Mouse (Mus musculus) telencephalon, adult 2 months (tissue): ENCODE data around the gene Hivep3.
A peak's percentile ranks its signal among the peaks of the same experiment; 100 is the strongest.

Experiments used
- DNase-seq: peaks from one replicate; pipeline ENCODE4 v3.0.0-alpha.2; 2011; ENCODE audit warnings: low read depth, low spot score

The Hivep3 gene

DNA sequence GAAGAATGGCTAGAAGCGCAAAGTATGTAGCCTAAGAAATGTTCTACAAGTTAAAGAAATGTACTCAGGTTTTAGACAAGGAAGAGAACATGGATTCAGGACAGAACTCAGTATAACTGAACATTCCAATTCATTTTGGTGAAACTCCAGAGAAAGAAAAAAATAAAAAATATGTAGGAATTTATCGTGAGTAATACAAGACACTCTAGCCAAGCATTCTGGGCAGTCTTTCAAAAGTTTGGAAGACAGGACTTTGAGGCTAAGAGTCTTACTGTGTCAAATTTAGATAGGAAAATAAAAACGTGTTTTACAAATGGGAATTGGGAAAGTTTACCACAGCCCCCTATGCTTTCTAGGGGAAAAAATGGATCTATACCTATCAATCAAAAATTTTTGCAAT lies 350.1 kb downstream of the Hivep3 start:
- no peak for DNase-seq

DNA sequence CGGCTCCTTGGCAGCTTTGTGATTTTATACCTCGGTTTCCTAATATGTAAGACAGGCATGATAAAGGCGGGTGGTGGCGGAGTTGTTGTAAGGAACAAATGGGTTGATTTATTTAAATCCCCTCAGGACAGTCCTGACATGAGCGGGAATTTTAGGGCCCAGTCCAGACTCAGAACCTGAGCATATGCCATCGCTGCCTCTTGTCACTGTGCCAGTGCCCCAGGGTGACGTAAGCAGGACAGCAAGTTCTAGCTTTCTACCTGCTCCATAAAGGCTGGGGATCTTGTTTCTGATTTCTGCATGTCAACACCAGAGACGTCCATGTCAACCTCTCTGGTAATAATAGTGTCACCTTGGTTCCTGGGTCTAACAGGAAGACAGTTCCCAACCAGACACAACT lies 356.0 kb downstream of the Hivep3 start:
- DNase-seq: no peak

DNA sequence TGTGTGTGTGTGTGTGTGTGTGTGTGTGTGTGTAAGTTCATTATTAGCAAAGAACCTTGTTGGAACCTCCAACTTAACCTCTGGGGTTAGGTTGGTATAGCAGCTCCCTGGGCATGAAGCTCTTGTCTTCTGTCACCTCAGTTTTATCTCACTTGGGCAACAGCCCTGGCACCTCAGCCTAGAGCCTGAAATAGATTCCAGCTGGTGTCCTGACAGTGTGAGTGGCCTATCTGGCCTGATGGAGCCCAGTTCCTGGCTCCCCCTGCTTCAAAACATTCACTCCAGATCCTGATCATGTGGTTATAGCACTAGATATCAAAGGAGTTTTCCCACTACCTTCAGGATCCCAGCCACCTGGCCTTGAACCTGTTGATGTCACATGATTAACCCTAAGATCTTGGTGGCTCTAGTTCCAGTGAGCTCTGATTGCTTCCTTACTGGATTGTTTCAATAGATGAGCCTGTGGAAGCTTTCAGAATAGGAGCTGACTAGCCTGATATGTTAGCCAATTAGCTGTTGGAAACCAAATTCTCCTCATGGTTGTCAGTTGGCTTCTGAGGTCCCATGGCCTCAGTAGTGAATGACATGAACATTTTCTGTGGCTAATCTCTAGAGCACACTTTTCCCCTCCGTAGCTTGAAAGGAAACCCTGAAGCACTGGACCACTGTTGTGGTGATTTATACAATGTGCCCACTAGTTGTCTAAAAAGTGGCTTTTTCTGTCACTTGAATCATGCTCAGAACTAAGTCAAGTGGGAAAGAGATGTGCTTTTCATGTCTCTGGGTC lies 358.6 kb downstream of the Hivep3 start:
- no peak for DNase-seq

DNA sequence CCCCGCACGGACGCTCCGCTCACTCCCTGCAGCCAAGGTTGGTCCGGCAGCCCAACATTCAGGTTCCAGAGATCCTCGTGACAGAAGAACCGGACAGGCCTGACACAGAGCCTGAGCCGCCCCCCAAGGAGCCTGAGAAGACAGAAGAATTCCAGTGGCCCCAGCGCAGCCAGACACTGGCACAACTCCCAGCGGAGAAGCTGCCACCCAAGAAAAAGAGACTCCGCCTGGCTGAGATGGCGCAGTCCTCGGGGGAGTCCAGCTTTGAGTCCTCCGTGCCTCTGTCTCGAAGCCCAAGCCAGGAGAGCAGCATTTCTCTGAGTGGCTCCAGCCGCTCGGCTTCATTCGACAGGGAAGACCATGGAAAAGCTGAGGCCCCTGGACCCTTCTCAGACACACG lies 363.4 kb downstream of the Hivep3 start:
- DNase-seq: no peak

DNA sequence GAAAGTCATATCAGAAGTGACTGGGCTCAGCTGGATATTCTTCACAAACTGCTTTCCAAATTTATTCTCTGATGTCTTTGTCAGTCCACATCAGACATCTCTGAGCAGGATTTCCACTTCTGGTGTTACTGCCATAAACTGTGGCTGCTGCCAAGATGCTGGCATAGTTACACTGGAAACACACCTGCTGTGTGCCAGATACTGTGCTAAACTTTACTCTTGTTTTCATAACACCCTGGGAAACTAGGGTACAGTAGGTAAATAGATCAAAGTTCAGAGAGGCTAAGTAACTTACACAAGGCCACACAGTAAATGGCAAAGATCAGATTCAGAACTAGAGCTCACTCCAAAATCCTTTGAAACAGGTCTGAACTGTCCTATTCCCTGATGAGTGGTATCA lies 367.6 kb downstream of the Hivep3 start:
- no peak for DNase-seq

DNA sequence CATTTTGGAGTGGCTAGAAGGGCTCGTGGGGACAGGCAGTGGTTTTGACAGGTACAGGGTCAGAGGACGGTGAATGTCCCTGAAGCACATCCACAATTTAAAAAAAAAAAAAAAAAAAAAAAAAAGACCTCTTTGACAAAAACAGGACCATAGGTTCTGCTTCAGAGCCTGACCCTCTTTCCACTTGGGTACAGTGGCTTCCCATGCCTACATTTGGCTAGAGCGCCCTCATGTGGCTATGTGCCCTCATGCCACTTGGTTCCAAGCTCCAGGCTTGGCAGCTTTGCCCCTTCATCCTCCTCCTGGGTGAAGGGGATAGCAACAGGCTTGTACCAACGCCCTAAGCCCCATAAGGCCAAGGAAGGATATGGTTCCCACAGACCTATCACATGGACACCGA lies 371.0 kb downstream of the Hivep3 start:
- DNase-seq: no peak

DNA sequence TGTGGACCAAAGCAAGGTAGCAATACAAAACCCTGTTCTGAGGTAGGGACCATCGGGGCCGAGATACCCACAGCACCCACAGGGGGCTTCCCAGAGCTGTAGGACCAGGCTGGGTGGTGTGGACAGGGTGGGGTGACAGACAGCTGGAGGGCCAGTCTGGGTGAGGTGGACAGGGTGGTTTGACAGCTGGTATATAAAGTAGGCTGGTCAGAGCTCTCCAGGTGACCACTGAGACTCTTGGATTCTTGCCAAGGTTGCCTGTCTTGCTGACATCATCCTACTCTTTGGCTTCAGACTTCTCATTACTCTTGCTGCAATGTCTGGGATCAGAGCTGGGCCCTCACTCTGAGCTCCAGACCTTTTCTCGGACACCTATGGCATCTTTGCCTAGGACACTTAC lies 372.8 kb downstream of the Hivep3 start:
- DNase-seq: no peak

DNA sequence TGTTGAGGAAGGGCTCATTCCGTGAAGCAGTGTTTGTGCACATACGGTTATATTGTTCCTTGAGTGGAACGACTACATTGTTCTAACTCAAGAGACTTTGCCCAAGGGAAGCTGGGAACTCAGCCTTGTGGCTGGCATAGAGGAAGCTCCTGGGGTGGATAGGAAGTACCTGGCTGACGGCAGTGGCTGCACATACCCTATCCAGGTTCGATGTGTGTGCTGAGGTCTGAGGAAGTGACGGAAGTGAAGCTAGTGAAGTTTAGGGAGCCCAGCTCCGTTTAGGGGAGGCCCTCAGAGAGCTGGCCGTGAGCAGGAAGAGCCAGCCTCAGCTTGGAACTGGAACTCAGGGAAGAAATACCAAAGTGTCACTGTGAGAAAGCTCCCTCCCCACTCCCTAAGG lies 374.2 kb downstream of the Hivep3 start:
- DNase-seq: no peak

DNA sequence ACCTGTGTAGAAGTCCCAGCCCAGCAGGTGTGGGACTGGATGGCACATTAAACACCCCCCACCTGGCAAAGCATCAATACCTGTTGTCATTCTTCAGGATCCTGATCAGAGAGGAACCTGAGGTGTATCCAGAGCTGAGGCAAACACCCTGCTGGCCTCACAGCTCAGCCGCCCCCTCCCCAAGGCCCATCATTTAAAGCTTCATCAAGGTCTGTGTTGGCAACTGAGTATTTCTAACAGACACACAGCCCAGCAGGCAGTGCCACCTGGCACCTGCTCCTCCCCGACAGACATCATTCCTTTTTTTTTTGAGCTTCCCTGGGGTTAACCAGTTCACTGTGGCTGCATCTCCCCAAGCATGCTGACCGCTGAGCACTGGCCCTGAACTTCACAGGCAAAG lies 381.9 kb downstream of the Hivep3 start:
- no peak for DNase-seq

DNA sequence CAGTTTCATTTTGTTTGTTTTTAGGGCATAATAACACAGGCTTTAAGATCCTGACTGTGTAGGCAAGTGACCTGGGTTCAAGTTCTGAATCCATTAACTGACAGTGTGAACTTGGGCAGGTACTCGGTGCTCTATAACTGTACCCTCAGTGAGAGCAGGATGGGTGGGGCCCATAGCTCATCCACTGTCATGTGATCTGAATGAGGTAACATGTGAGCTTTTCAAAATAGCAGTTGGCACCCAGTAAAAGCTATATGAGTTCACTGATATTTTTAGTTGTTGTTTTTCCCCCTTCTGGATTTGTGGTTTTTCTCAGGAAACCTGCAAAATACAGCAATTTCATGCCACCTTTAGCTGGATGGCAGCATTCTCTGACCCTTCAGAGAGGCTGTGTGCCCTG lies 382.7 kb downstream of the Hivep3 start:
- DNase-seq: peak; percentile 38

DNA sequence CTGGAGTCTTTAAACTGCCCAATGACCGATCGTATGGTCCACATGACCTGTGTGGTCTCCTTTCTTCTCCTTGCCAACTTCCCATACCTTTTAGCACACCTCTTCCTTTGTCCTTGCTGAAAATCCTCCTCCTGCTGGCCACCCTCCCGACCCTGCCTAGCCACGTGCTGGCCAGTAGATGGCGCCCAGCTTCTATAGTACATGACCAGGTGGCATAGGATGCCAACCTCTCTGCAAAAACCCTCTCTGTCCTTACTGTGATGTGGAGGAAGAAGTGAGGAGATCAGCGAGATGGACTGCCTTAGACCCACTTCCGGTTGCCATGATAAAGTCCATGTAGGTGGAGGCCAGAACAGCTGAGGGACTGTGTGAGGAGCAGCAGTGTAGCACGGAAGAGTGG lies 386.7 kb downstream of the Hivep3 start:
- no peak for DNase-seq

DNA sequence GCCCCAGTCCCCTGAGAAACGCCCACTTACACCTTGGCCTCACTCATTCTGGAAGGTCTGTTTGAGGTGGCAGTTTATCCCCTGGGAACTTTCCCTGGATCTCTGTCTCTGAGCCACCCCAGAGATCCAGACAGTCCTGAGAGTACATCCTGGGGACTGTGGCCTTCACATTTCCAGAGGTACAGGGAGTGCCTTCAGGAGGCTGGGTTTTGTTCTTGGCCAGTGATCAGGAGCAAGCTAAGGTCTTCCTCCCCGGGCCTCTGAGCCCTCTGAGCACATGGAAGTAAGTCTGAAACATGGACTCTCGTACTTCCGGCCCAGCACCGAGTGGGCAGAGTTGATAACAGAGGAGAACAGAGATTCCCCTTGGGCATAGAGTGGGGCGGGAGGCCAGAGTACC lies 391.1 kb downstream of the Hivep3 start:
- no peak for DNase-seq

DNA sequence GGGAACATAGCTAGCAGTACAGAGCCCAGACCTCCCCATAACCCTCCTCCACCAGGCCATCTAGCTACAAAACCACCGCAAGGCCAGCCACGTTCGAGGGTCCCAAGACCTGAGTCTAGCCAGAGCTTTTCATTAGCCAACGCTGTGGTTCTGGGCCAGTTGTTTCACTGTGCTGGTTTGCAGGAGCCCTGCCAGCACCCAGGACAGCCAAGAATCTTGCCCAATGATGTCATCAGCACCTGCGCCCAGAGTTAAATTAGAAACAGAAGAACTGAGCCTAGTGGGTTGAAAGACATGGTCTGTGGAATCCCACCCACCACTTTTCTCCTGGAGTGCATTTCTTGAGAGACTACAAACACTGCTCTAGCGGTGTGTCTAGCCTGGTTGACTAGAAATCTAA lies 392.5 kb downstream of the Hivep3 start:
- peak; percentile 34 for DNase-seq

DNA sequence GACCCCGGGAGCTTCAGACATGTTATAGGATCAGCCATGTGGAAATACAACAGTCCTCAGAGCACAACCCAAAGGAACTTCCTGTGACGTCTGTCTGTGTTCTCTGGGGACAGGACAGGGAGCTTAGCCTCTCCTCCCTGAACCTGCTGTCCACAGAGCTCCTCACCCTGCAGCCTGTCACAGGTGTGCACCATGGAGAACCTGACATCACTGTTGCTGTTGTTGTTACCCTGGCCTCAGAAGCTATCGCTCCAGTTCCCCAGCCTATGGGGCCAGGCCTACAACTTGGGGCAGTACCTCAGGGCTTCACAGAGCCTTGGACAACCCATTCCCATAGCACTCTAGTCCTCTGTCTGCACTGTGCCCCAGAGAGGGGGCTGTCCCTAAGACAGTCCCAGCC lies 393.7 kb downstream of the Hivep3 start:
- DNase-seq: no peak

DNA sequence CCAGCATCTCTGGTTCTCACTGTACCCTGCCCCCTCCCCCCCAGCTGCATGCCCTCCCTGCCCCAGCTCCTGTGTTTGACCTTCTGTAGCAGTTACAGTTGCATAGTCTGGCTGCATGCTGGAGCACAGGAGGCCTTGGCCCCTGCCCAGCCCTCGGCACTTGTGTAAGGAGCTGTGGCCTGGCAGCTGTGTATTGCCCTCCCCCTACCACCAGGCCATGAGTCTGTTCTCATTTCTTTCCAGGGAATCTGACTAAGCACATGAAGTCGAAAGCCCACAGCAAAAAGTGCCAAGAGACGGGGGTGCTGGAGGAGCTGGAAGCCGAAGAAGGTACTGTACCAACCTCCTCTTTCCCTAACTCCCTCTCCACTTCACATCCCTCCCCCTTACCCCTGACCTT lies 394.4 kb downstream of the Hivep3 start:
- peak; percentile 58 for DNase-seq

DNA sequence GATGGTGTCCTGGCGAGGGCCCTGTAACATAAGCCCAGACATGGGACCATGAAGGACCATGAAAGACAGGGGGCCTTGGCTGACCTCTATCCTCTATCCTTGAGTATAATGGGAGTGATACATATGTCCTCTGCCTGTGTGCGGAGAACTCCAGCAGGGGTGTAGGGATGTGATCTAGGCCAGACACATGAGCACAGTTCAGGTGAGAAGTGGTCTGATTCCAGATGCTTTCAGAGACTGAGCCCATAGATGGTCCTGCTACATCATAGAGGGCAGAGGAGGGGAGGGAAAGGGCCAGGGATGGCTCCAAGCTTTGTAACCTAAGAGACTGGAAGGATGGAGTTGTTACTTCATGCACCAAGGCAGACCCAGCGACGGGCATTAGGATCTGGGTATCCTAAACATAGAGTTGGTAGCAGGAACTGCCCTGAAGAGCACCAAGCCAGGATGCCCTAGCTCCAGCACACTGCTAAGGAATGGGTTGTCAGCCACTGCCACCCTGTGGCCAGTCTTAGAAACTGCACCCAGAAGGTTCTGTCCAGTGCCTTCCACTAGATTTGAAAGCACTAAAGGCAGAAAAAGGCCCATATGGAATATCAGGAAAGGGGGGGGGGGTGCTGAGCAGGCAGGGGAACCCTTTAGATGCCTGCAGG lies 395.8 kb downstream of the Hivep3 start:
- DNase-seq: no peak

DNA sequence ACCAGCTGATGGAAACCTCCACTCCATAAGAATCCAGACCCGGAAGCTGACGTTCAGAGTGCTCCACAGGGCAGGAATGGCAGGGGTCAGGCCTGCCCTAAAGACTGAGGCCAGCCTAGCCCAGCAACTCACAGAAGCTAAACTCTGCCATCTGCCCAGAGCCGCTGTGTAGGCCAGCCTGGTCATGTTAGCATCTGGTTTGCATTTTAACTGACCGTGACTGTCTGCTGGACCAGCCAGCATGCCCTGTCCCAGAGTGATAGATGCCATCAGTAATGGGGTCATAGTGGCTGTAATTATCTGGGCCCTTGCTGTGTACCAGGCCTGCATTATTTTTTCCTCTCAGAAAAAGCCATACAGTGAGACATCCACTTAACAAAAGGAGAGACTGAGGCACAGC lies 397.3 kb downstream of the Hivep3 start:
- DNase-seq: no peak

DNA sequence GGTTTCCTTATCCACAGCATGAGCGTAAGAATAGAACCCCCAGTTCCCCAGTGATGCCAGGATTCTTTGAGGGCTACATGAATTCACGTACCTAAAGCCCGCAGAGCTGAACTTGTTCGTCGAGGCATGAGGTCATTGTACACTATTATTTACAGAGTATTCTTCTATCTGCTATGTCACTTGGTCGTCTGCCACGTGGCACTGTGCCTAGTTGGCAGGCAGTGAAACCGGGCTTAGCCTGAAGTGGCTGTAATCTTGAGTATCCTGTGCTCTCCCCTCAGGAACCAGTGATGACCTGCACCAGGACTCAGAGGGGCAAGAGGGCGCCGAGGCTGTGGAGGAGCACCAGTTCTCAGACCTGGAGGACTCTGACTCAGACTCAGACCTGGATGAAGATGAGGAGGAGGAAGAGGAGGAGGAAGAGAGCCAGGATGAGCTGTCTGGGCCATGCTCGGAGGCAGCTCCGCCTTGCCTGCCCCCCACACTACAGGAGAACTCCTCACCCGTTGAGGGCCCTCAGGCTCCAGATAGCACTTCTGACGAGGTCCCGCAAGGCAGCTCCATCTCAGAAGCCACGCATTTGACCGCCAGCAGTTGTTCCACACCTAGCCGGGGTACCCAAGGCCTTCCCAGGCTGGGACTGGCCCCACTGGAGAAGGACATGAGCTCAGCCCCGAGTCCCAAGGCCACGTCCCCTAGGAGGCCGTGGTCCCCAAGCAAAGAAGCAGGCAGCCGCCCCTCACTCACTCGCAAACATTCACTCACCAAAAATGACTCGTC lies 398.0 kb downstream of the Hivep3 start:
- no peak for DNase-seq

DNA sequence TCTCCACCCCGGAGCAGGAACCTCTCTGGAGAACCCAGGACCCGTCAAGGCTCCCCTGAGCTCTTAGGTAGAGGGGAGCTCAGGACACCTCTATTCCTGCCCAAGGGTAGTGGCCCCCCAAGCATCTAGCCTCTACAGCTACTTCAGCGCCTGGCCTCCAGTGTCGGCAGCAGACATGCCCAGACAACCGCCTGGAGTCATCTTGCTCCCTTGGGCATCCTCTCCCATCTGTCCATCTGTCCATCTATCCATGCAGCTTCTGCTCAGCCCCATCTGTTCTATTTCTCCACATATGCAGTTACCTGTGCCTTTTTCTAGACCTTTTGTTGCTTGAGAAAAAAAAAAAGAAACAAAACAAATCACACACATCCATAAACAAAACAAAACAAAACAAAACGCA lies 400.6 kb downstream of the Hivep3 start:
- no peak for DNase-seq

DNA sequence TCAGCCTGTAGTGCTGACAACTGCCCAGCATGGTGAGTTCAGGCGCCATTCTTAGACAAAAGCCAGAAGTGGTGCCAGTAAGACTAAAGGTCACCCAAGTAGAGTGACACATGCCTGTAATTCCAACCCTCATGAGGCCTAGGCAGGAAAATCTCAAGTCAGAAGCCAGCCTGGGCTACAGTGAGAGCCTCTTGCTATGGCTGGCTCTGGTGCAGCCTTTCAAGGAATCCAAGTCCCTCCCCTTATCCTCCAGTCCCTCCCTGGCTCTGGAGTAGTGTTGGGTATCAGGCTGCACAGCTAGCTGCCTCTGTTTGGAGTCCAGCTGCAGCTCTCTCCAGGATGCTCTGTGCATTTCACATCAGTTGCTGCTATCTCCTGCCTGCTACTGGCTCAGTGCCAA lies 408.2 kb downstream of the Hivep3 start:
- DNase-seq: no peak

DNA sequence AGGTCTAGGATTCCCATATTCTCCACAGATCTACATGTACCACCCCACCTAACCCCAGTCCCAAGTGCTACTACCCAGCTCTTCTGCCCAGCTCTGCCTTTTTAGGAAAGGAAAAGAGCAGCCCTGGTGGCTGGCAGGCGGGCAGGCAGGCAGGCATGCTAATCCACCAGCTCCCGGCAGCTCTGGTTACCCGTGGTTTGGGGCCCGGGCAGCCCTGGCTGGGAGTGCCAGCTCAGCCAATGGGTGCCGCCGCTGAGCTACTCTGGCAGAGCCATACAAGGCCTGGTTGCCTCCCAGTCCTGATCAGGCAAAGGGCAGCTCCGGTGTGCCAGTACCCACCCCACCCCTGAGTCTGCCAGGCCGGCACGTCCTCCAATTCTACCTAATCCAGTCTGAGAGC lies 409.3 kb downstream of the Hivep3 start:
- no peak for DNase-seq

DNA sequence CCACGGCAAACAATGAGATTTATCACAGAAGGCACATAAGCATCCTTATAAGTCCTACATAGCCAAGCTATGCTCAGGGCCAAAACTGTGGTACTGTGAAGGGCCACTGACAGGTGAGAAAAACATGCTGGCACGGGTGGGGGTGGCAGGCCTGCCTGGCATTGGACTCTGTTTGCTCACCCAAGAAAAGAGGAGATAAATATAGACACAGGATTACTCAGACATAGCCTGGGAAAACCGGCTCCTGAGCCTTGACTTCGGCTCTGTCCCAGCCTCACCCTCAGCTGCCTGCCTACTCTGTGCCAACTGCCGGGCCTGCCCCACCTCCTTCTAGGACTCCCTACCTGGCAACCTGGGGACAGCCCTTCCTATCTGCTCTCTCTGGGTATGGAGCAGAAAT lies 410.8 kb downstream of the Hivep3 start:
- no peak for DNase-seq

DNA sequence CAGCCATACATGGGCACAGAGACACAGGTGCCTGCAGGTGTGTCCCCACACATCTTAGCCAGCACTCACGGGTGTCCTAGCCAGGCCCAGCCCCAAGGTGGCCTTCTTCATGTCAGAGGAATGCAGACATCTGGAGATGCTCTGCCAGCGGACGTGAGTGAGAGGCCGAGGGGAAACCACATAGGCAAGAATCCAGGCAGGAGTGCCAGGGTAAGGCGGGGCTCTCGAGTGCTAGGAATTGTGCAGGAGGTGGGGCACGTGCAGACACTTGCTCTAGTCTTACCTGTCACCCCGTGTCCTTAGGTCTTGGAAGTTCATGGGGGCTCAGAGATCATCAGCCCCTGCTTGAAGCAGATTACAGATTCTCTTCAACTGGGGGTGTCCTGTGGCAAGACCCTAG lies 412.3 kb downstream of the Hivep3 start:
- DNase-seq: no peak
